Mouse (Mus musculus) granulocyte monocyte progenitor cell, adult 5-6 weeks (primary cell): ENCODE measurements around the gene Gm4201. TPM values are rescaled to one million over a fixed set of nuclear protein-coding genes. Genes with fewer than 3 reads are reported as not detected.
"Not testable (repeated sequence)": the region's sequence is repeated elsewhere in the genome, so short reads cannot be mapped to it uniquely, and the experiment has no call there.

ENCODE experiments used
- ATAC-seq: replicated peaks from 2 replicates; pipeline ENCODE4 v1.8.0; 2016; ENCODE audit warnings: mild to moderate bottlenecking, moderate TSS enrichment, inconsistent platforms; ENCODE audit not compliant: poor library complexity, severe bottlenecking
- total RNA-seq, 2 experiments: library from RNA; stranded (forward) in 1 of 2; stranded (reverse) in 1 of 2; fragments of 200-712, 200-1000 nt in 1 of 2; fragments of >200 nt in 1 of 2; fragmentation: Nextera tagmentation in 1 of 2; gene quantifications; 2 replicates each; pipeline ENCODE4 v1.2.3; 2014 to 2017

Gene Gm4201
- not detected in 2 replicates for total RNA-seq (2014; fragmentation: Nextera tagmentation)
- not detected in 2 replicates for total RNA-seq (2017)

GRCm38 (mm10) chr7:22565243-22565642 lies at the start of gene Gm4201:
Gene Gm4201, minus strand, starts transcription at chr7:22565343.
- ATAC-seq, result not testable (repeated sequence)

- not testable (repeated sequence) for ATAC-seq
These were observed 22.9 kb upstream of the Gm4201 start, which contains the start of gene Gm4565 for GRCm38 (mm10) chr7:22588027-22588426. Gene Gm4565, minus strand, starts transcription at chr7:22588127.

- not testable (repeated sequence) for ATAC-seq
These were observed 30.4 kb downstream of the Gm4201 start, which contains the start of gene Gm8677 for GRCm38 (mm10) chr7:22534787-22535186. Gene Gm8677, minus strand, starts transcription at chr7:22534887.

GRCm38 (mm10) chr7:22522667-22523066 lies 42.5 kb downstream of the Gm4201 start, which contains the start of gene Vmn1r152:
Gene Vmn1r152, plus strand, starts transcription at chr7:22522967.
- ATAC-seq, result not testable (repeated sequence)

Other genes with a start within 250 kb of the Gm4201 start
- not detected in 2 replicates for gene Gm4187, start 235.6 kb downstream of the Gm4201 start, total RNA-seq (2014; fragmentation: Nextera tagmentation)
- not detected in 2 replicates for gene Gm4187, start 235.6 kb downstream of the Gm4201 start, total RNA-seq (2017)
- not detected in 2 replicates for gene Gm8660, start 194.3 kb downstream of the Gm4201 start, total RNA-seq (2014; fragmentation: Nextera tagmentation)
- gene Gm8660, start 194.3 kb downstream of the Gm4201 start, total RNA-seq (2017), result not detected in 2 replicates
- gene Vmn1r148, start 151.8 kb downstream of the Gm4201 start, total RNA-seq (2014; fragmentation: Nextera tagmentation), result not detected in 2 replicates
- gene Vmn1r148, start 151.8 kb downstream of the Gm4201 start, total RNA-seq (2017), result not detected in 2 replicates
- not detected in 2 replicates for gene Vmn1r149, start 127.1 kb downstream of the Gm4201 start, total RNA-seq (2014; fragmentation: Nextera tagmentation)
- gene Vmn1r149, start 127.1 kb downstream of the Gm4201 start, total RNA-seq (2017), result not detected in 2 replicates
- gene Gm10665, start 101.3 kb downstream of the Gm4201 start, total RNA-seq (2014; fragmentation: Nextera tagmentation), result not detected in 2 replicates
- not detected in 2 replicates for gene Gm10665, start 101.3 kb downstream of the Gm4201 start, total RNA-seq (2017)
- gene Vmn1r151, start 65.7 kb downstream of the Gm4201 start, total RNA-seq (2014; fragmentation: Nextera tagmentation), result not detected in 2 replicates
- gene Vmn1r151, start 65.7 kb downstream of the Gm4201 start, total RNA-seq (2017), result not detected in 2 replicates
- not detected in 2 replicates for gene Vmn1r152, start 42.4 kb downstream of the Gm4201 start, total RNA-seq (2014; fragmentation: Nextera tagmentation)
- gene Vmn1r152, start 42.4 kb downstream of the Gm4201 start, total RNA-seq (2017), result not detected in 2 replicates
- gene Gm8677, start 30.5 kb downstream of the Gm4201 start, total RNA-seq (2014; fragmentation: Nextera tagmentation), result not detected in 2 replicates
- gene Gm8677, start 30.5 kb downstream of the Gm4201 start, total RNA-seq (2017), result not detected in 2 replicates
- not detected in 2 replicates for gene Gm4565, start 22.8 kb upstream of the Gm4201 start, total RNA-seq (2014; fragmentation: Nextera tagmentation)
- gene Gm4565, start 22.8 kb upstream of the Gm4201 start, total RNA-seq (2017), result not detected in 2 replicates
- gene Vmn1r155, start 92.7 kb upstream of the Gm4201 start, total RNA-seq (2014; fragmentation: Nextera tagmentation), result not detected in 2 replicates
- gene Vmn1r155, start 92.7 kb upstream of the Gm4201 start, total RNA-seq (2017), result not detected in 2 replicates
- not detected in 2 replicates for gene Gm8693, start 127.0 kb upstream of the Gm4201 start, total RNA-seq (2014; fragmentation: Nextera tagmentation)
- not detected in 2 replicates for gene Gm8693, start 127.0 kb upstream of the Gm4201 start, total RNA-seq (2017)
- not detected in 2 replicates for gene Gm4567, start 154.4 kb upstream of the Gm4201 start, total RNA-seq (2014; fragmentation: Nextera tagmentation)
- not detected in 2 replicates for gene Gm4567, start 154.4 kb upstream of the Gm4201 start, total RNA-seq (2017)
- gene Vmn1r157, start 196.4 kb upstream of the Gm4201 start, total RNA-seq (2014; fragmentation: Nextera tagmentation), result not detected in 2 replicates
- not detected in 2 replicates for gene Vmn1r157, start 196.4 kb upstream of the Gm4201 start, total RNA-seq (2017)
- not detected in 2 replicates for gene Vmn1r158, start 225.4 kb upstream of the Gm4201 start, total RNA-seq (2014; fragmentation: Nextera tagmentation)
- not detected in 2 replicates for gene Vmn1r158, start 225.4 kb upstream of the Gm4201 start, total RNA-seq (2017)